Comparison of ENCODE assay signal across 9 mouse cellular contexts in genomic region chr4:106463174-106463801, GRCm38 (mm10). TPM values are rescaled to one million over a fixed set of nuclear protein-coding genes. Genes with fewer than 3 reads are reported as not detected.
DNase-seq lines count a peak whose midpoint lies in the region; ATAC-seq and TF ChIP-seq lines count a peak whose summit lies in the region.
"Had no signal": no experiment of that assay in that cellular context is flagged by ENCODE, and none has a peak within 500 bp of the region (broad histone marks: within the 10 kb centered on the region; RNA-seq: fewer than 3 reads in every experiment).

No protein-coding gene starts in this region.

- WGBS in hindbrain, embryonic 10.5 days: 24% methylated on average over 21 of the region's 21 CpGs
- 27% methylated on average over 21 of the region's 21 CpGs for whole genome bisulfite sequencing in liver, embryonic 15.5 days (ENCODE audit: insufficient replicate concordance)

- no peak for ATAC-seq in liver, embryonic 15.5 days (ENCODE audit: insufficient read depth)
- ATAC-seq in granulocyte monocyte progenitor cell, adult 5-6 weeks (replicated peaks; ENCODE audit: poor library complexity, severe bottlenecking): no peak

- no peak overlapping the region for H3K27ac ChIP-seq in ES-Bruce4 (ENCODE audit: insufficient read depth, low read length)
- peak overlapping the region; percentile 76; the same call in 1 of the 2 replicates for H3K27ac ChIP-seq in hindbrain, embryonic 10.5 days
- H3K27ac ChIP-seq in liver, embryonic 15.5 days (replicated peaks): peak overlapping the region; percentile 57

- no peaks in the 10 kb centered on the region for H3K79me2 ChIP-seq in C2C12 (ENCODE audit: control insufficient read depth, insufficient read depth)

- peak overlapping the region; percentile 48 for H3K4me2 ChIP-seq in liver, embryonic 15.5 days

- no peak for TF ChIP-seq EP300 in ES-Bruce4 (IDR thresholded peaks at IDR 0.05; ENCODE audit: insufficient read depth, low read depth, low read length)

- H3K4me3 ChIP-seq in C2C12 (ENCODE audit: insufficient read depth, poor library complexity, severe bottlenecking): peak overlapping the region; percentile 11
- peak overlapping the region; percentile 48 for H3K4me3 ChIP-seq in ES-Bruce4 (ENCODE audit: low read depth, low read length)
- peak overlapping the region; percentile 59 for H3K4me3 ChIP-seq in hindbrain, embryonic 10.5 days
- H3K4me3 ChIP-seq in liver, embryonic 15.5 days (replicated peaks): peak overlapping the region; percentile 53

- no peak for DNase-seq in hindbrain, embryonic 10.5 days (ENCODE audit: low spot score)
- DNase-seq in cerebellum, adult 11-12 months: no peak
- no peak for DNase-seq in urinary bladder, postnatal 25 days (ENCODE audit: low spot score)
- DNase-seq in layer of hippocampus, adult 11-12 months (ENCODE audit: low spot score): no peak

- peak overlapping the region; percentile 70 for H3ac ChIP-seq in C2C12 (ENCODE audit: control insufficient read depth, insufficient read length, low read depth)

- peak overlapping the region; percentile 15; the same call in 1 of the 2 replicates for H3K9ac ChIP-seq in ES-Bruce4 (ENCODE audit: low read depth, poor library complexity, severe bottlenecking)
- H3K9ac ChIP-seq in liver, embryonic 15.5 days: peak overlapping the region; percentile 27; the same call in 1 of the 2 replicates

- H3K27me3 ChIP-seq in C2C12 (ENCODE audit: control insufficient read depth, insufficient read depth, insufficient read length) (no peaks in the 10 kb centered on the region), ES-Bruce4 (ENCODE audit: control insufficient read depth, insufficient read depth, low read length, poor library complexity, severe bottlenecking) (no peaks in the 10 kb centered on the region; the same call in 1 of the 2 replicates)
- H3K27me3 ChIP-seq in hindbrain, embryonic 10.5 days (ENCODE audit: insufficient read depth, poor library complexity, severe bottlenecking): peaks cover 45% of the 10 kb centered on the region
- peaks cover 32% of the 10 kb centered on the region for H3K27me3 ChIP-seq in liver, embryonic 15.5 days

- H3K4me1 ChIP-seq in ES-Bruce4 (ENCODE audit: control insufficient read depth, insufficient read depth, low read length): no peaks in the 10 kb centered on the region
- H3K4me1 ChIP-seq in hindbrain, embryonic 10.5 days (replicated peaks): peaks cover 22% of the 10 kb centered on the region
- H3K4me1 ChIP-seq in liver, embryonic 15.5 days (replicated peaks): peaks cover 5% of the 10 kb centered on the region; the same call in 1 of the 2 replicates

- TF ChIP-seq CTCF in C2C12 (IDR thresholded peaks at IDR 0.05; ENCODE audit: control insufficient read depth, insufficient read depth, insufficient read length) (no peak), ES-Bruce4 (IDR thresholded peaks at IDR 0.05; ENCODE audit: low read depth, low read length) (no peak)

- H3K36me3 ChIP-seq in C2C12 (ENCODE audit: control insufficient read depth, insufficient read depth) (no peaks in the 10 kb centered on the region), ES-Bruce4 (ENCODE audit: control insufficient read depth, insufficient read depth, low read length, poor library complexity, severe bottlenecking) (no peaks in the 10 kb centered on the region)
- H3K36me3 ChIP-seq in hindbrain, embryonic 10.5 days: no peaks in the 10 kb centered on the region
- no peaks in the 10 kb centered on the region for H3K36me3 ChIP-seq in liver, embryonic 15.5 days (replicated peaks)

- no peaks in the 10 kb centered on the region for H3K9me3 ChIP-seq in ES-Bruce4 (replicated peaks; ENCODE audit: control insufficient read depth, insufficient read depth, low read length, poor library complexity, severe bottlenecking)
- H3K9me3 ChIP-seq in hindbrain, embryonic 10.5 days: no peaks in the 10 kb centered on the region
- H3K9me3 ChIP-seq in liver, embryonic 15.5 days (replicated peaks): no peaks in the 10 kb centered on the region

- no peaks in the 10 kb centered on the region for H3K79me3 ChIP-seq in C2C12 (ENCODE audit: low read depth)

- TF ChIP-seq POLR2A in ES-Bruce4 (IDR thresholded peaks at IDR 0.05; ENCODE audit: insufficient read depth, low read length): no peak

TF ChIP-seq in C2C12, 6 proteins besides CTCF, POLR2A, EP300 and RAD21:
- TF ChIP-seq FOSL1 (IDR thresholded peaks at IDR 0.05; ENCODE audit: insufficient read depth, low read length, poor library complexity, severe bottlenecking) (no peak), MAX (IDR thresholded peaks at IDR 0.05) (no peak), MYOG (IDR thresholded peaks at IDR 0.05; ENCODE audit: control insufficient read depth, extremely low read depth, insufficient read length) (no peak), MYOD1 (IDR thresholded peaks at IDR 0.05; ENCODE audit: control insufficient read depth, insufficient read length, low read depth) (no peak), USF1 (IDR thresholded peaks at IDR 0.05; ENCODE audit: low read depth) (no peak), CEBPB (IDR thresholded peaks at IDR 0.05; ENCODE audit: low read depth) (no peak)

RNA-seq across cellular contexts. Expression of gene Pcsk9, which starts 0.8 kb away (rescaled TPM):
- polyA plus RNA-seq in C2C12 (2012; fragmentation: generic; extraction: Trizol) (7.3 TPM), ES-Bruce4 (2011; ENCODE audit: insufficient read depth, insufficient read length, low read depth, missing spikeins) (1.2 and 1.3 TPM in 2 replicates)
- polyA plus RNA-seq in hindbrain, embryonic 10.5 days (2016; fragmentation: Nextera tagmentation; extraction: Ambion mirVana): 2.6 and 3.3 TPM in 2 replicates
- 84.5 and 101 TPM in 2 replicates for polyA plus RNA-seq in liver, embryonic 15.5 days (2015; fragmentation: Nextera tagmentation; extraction: Ambion mirVana)
- total RNA-seq in granulocyte monocyte progenitor cell, adult 5-6 weeks (2014; fragmentation: Nextera tagmentation): not detected in 2 replicates
- 0.17 and 0.46 TPM in 2 replicates for total RNA-seq in granulocyte monocyte progenitor cell, adult 5-6 weeks (2017)
- total RNA-seq: common myeloid progenitor, adult 5-6 weeks had no signal

RNA-seq across cellular contexts. Expression of gene Bsnd, which starts 28.8 kb away (rescaled TPM):
- polyA plus RNA-seq in C2C12 (2012; fragmentation: generic; extraction: Trizol): not detected
- not detected in 2 replicates for polyA plus RNA-seq in ES-Bruce4 (2011; ENCODE audit: insufficient read depth, insufficient read length, low read depth, missing spikeins)
- not detected in 2 replicates for polyA plus RNA-seq in hindbrain, embryonic 10.5 days (2016; fragmentation: Nextera tagmentation; extraction: Ambion mirVana)
- not detected in 2 replicates for polyA plus RNA-seq in liver, embryonic 15.5 days (2015; fragmentation: Nextera tagmentation; extraction: Ambion mirVana)
- not detected in 2 replicates for total RNA-seq in granulocyte monocyte progenitor cell, adult 5-6 weeks (2014; fragmentation: Nextera tagmentation)
- not detected in 2 replicates for total RNA-seq in granulocyte monocyte progenitor cell, adult 5-6 weeks (2017)
- total RNA-seq: common myeloid progenitor, adult 5-6 weeks had no signal

Comparison
In these comparisons a context has a peak if more than half of its experiments do, and no peak if none do; other contexts are left out.
1. RNA of gene Pcsk9, which starts 0.8 kb away (polyA plus RNA-seq): 84.5 to 101 TPM in liver, embryonic 15.5 days; 7.3 TPM in C2C12 (single experiment), 2.6 to 3.3 TPM in hindbrain, embryonic 10.5 days and 1.2 to 1.3 TPM in ES-Bruce4; every median in the first group is over 10 times any median in the second.
2. Peak in every context shown above with its lines, with median percentiles within 50 percentile points of each other: H3K4me3 ChIP-seq.